In genomic region chr9:49143841-49144240, GRCm38 (mm10) we compare ENCODE assay signal across 32 mouse cellular contexts.
"Had no signal": no experiment of that assay in that cellular context is flagged by ENCODE, and none has a peak within 500 bp of the region (broad histone marks: within the 10 kb centered on the region; RNA-seq: fewer than 3 reads in every experiment).

No protein-coding gene starts in this region.

- H3K4me3 ChIP-seq: limb, embryonic 10.5 days; limb, embryonic 12.5 days; limb, embryonic 13.5 days; limb, embryonic 15.5 days; liver, embryonic 12.5 days; liver, embryonic 13.5 days; liver, embryonic 15.5 days; lung, embryonic 15.5 days; megakaryocyte, embryonic 14.5 days; midbrain, embryonic 10.5 days; midbrain, embryonic 12.5 days; midbrain, embryonic 13.5 days; midbrain, embryonic 15.5 days; myocyte; neural tube, embryonic 12.5 days; neural tube, embryonic 13.5 days had no signal

- H3K36me3 ChIP-seq: limb, embryonic 10.5 days; limb, embryonic 12.5 days; limb, embryonic 13.5 days; limb, embryonic 15.5 days; liver, embryonic 12.5 days; liver, embryonic 13.5 days; liver, embryonic 15.5 days; lung, embryonic 15.5 days; midbrain, embryonic 10.5 days; midbrain, embryonic 12.5 days; midbrain, embryonic 13.5 days; midbrain, embryonic 15.5 days; neural tube, embryonic 12.5 days; neural tube, embryonic 13.5 days had no signal

- H3K4me2 ChIP-seq: limb, embryonic 12.5 days; limb, embryonic 13.5 days; limb, embryonic 15.5 days; liver, embryonic 11.5 days; liver, embryonic 12.5 days; liver, embryonic 13.5 days; liver, embryonic 15.5 days; lung, embryonic 14.5 days; lung, embryonic 15.5 days; midbrain, embryonic 12.5 days; midbrain, embryonic 13.5 days; midbrain, embryonic 15.5 days; neural tube, embryonic 12.5 days; neural tube, embryonic 13.5 days had no signal

- H3K27ac ChIP-seq: limb, embryonic 10.5 days; limb, embryonic 12.5 days; limb, embryonic 13.5 days; limb, embryonic 15.5 days; liver, embryonic 12.5 days; liver, embryonic 13.5 days; liver, embryonic 14.5 days; liver, embryonic 15.5 days; lung, embryonic 15.5 days; macrophage; midbrain, embryonic 10.5 days; midbrain, embryonic 12.5 days; midbrain, embryonic 13.5 days; midbrain, embryonic 15.5 days; neural tube, embryonic 12.5 days; neural tube, embryonic 13.5 days had no signal

- H3K9me3 ChIP-seq: limb, embryonic 10.5 days; limb, embryonic 12.5 days; limb, embryonic 13.5 days; limb, embryonic 15.5 days; liver, embryonic 12.5 days; liver, embryonic 13.5 days; liver, embryonic 15.5 days; lung, embryonic 15.5 days; megakaryocyte, embryonic 14.5 days; midbrain, embryonic 10.5 days; midbrain, embryonic 12.5 days; midbrain, embryonic 13.5 days; midbrain, embryonic 15.5 days; neural tube, embryonic 12.5 days; neural tube, embryonic 13.5 days had no signal

- H3K27me3 ChIP-seq: limb, embryonic 12.5 days; limb, embryonic 13.5 days; limb, embryonic 15.5 days; liver, embryonic 12.5 days; liver, embryonic 13.5 days; liver, embryonic 15.5 days; lung, embryonic 15.5 days; midbrain, embryonic 12.5 days; midbrain, embryonic 13.5 days; midbrain, embryonic 15.5 days; neural tube, embryonic 12.5 days; neural tube, embryonic 13.5 days had no signal

- H3K9ac ChIP-seq: limb, embryonic 12.5 days; limb, embryonic 13.5 days; limb, embryonic 15.5 days; liver, embryonic 12.5 days; liver, embryonic 13.5 days; liver, embryonic 14.5 days; liver, embryonic 15.5 days; liver, postnatal 0 days; lung, embryonic 14.5 days; lung, embryonic 15.5 days; midbrain, embryonic 12.5 days; midbrain, embryonic 13.5 days; midbrain, embryonic 15.5 days; neural tube, embryonic 12.5 days; neural tube, embryonic 13.5 days had no signal

- H3K4me1 ChIP-seq: limb, embryonic 10.5 days; limb, embryonic 12.5 days; limb, embryonic 13.5 days; limb, embryonic 15.5 days; liver, embryonic 12.5 days; liver, embryonic 13.5 days; liver, embryonic 15.5 days; lung, embryonic 15.5 days; megakaryocyte, embryonic 14.5 days; midbrain, embryonic 10.5 days; midbrain, embryonic 12.5 days; midbrain, embryonic 13.5 days; midbrain, embryonic 15.5 days; neural tube, embryonic 12.5 days had no signal

- ATAC-seq: liver, embryonic 12.5 days; liver, postnatal 0 days; lung, postnatal 0 days; midbrain, embryonic 13.5 days; midbrain, embryonic 15.5 days; midbrain, embryonic 16.5 days had no signal

- DNase-seq: left cerebral cortex, postnatal 4 days; liver; liver, embryonic 13.5 days; liver, postnatal 0 days; lung, adult 18-20 months; lung, adult 2 months; lung, embryonic 14.5 days; lung, postnatal 10 days; lung, postnatal 14 days; lung, postnatal 36 days; lung, postnatal 4 days; midbrain, embryonic 14.5 days had no signal
